Mouse (Mus musculus) E14TG2a.4 (cell line): ENCODE data around the gene Adgrg3.
A peak's percentile ranks its signal among the peaks of the same experiment; 100 is the strongest.

Experiments used
- H3K27me3 ChIP-seq: 2 replicates; pipeline ENCODE4 v1.6.1; 2014; ENCODE audit warnings: low read length, control low read depth; ENCODE audit not compliant: insufficient read depth
- H3K36me3 ChIP-seq: 2 replicates; pipeline ENCODE4 v1.6.1; 2014; ENCODE audit warnings: low read length, control low read depth; ENCODE audit not compliant: insufficient read depth
- H3K4me1 ChIP-seq: replicated peaks from 2 replicates; pipeline ENCODE4 v1.6.1; 2014; ENCODE audit warnings: low read depth, low read length, control low read depth
- H3K4me3 ChIP-seq: replicated peaks from 2 replicates; pipeline ENCODE4 v1.5.1; 2014; ENCODE audit warnings: mild to moderate bottlenecking, low read length
- H3K9me3 ChIP-seq: 2 replicates; pipeline ENCODE4 v1.6.1; 2014; ENCODE audit warnings: low read length, control low read depth
- CTCF ChIP-seq: conservative IDR thresholded peaks from 2 replicates; pipeline ENCODE4 v1.5.1; 2014; ENCODE audit warnings: low read length
- NANOG ChIP-seq: IDR thresholded peaks from 2 replicates; pipeline ENCODE4 v1.6.1; 2014; ENCODE audit warnings: borderline replicate concordance, low read length, mixed read lengths
- POU5F1 ChIP-seq: IDR thresholded peaks from 2 replicates; pipeline ENCODE4 v1.6.1; 2014; ENCODE audit warnings: low read length, borderline replicate concordance

The Adgrg3 gene

DNA sequence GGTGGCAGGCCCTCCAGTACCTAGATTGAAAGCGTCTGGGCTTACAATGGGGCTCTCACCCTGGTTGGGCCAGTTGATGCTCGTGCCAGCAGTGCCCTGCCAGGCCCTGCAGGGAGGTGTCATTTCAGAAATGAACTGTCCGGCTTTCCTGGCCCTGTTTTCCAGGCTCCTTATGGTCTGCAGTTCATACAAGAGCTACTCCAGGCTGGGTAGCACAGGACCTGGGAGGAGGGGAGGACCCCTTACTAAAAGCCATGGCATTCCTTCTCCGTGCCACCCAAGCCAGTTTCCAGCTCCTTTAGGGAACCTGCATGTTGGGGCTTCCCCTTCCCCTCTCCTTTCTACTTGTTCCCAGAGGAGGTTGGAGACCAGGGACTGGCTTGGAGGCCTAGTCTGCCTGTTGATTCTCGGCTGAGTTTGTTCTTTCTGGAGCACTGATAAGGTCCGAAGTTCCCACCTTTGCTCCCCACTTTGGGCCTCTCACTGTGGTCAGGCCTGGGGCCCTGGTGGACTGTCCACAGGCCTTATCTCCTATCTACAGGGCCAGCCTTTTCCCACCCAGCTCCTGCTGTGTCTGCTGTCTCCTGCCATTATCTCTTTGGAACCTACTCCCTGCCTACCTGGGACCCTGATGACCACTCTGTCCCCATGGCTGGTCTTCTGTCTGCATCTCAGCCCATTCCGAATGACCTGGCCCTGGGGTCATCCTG is 68.1 kb downstream of the Adgrg3 start:
- peaks cover 44% of the 10 kb centered on the region for H3K4me1 ChIP-seq
- TF ChIP-seq POU5F1: no peak
- TF ChIP-seq CTCF: no peak
- no peak for TF ChIP-seq NANOG
- H3K27me3 ChIP-seq: no peaks in the 10 kb centered on the region

GRCm38 (mm10) chr8:95093574-95093973 is 76.1 kb downstream of the Adgrg3 start:
- TF ChIP-seq POU5F1: no peak

More for the DNA sequence above, 68.1 kb downstream of the Adgrg3 start:
- H3K9me3 ChIP-seq: no peaks in the 10 kb centered on the region
- peak overlapping the region; percentile 53; the same call in 1 of the 2 replicates for H3K4me3 ChIP-seq
- peaks cover 76% of the 10 kb centered on the region for H3K36me3 ChIP-seq

More at GRCm38 (mm10) chr8:95093574-95093973, 76.1 kb downstream of the Adgrg3 start:
- peaks cover 100% of the 10 kb centered on the region for H3K36me3 ChIP-seq
- H3K4me1 ChIP-seq: peaks cover 34% of the 10 kb centered on the region
- no peak overlapping the region for H3K4me3 ChIP-seq
- no peaks in the 10 kb centered on the region for H3K27me3 ChIP-seq
- no peaks in the 10 kb centered on the region for H3K9me3 ChIP-seq
